Mouse (Mus musculus) kidney, postnatal 0 days (tissue): Measurements from ENCODE around the gene Themis3. TPM values are rescaled to one million over a fixed set of nuclear protein-coding genes. Genes with fewer than 3 reads are reported as not detected.

Experiments used
- ATAC-seq: fragments of 200-750 bp; cut with Nextera tagmentation; replicated peaks from 2 replicates; pipeline ENCODE4 v1.8.0; 2017; ENCODE audit warnings: low read depth, moderate number of reproducible peaks, moderate TSS enrichment, moderate library complexity; ENCODE audit not compliant: low FRiP score
- DNase-seq: peaks from one replicate; pipeline ENCODE4 v3.0.0-alpha.2; 2016; ENCODE audit warnings: low spot score
- H3K27ac ChIP-seq: fragments of 300-500 bp; sonication (generic); 2 replicates; pipeline ENCODE4 v1.5.1; 2014; ENCODE audit warnings: mild to moderate bottlenecking
- H3K27me3 ChIP-seq: fragments of 300-500 bp; sonication (generic); 2 replicates; pipeline ENCODE4 v1.6.1; 2014; ENCODE audit warnings: low read length, mixed read lengths; ENCODE audit not compliant: insufficient read depth
- H3K36me3 ChIP-seq: fragments of 300-500 bp; sonication (generic); 2 replicates; pipeline ENCODE4 v1.6.1; 2014; ENCODE audit warnings: low read length, mixed read lengths; ENCODE audit not compliant: insufficient read depth
- H3K4me1 ChIP-seq: fragments of 300-500 bp; sonication (generic); replicated peaks from 2 replicates; pipeline ENCODE4 v1.6.1; 2014; ENCODE audit warnings: antibody characterized with exemption, low read length, mixed read lengths; ENCODE audit not compliant: insufficient read depth
- H3K4me2 ChIP-seq: fragments of 300-500 bp; sonication (generic); 2 replicates; pipeline ENCODE4 v1.6.1; 2014; ENCODE audit warnings: mild to moderate bottlenecking, low read length, moderate library complexity, mixed read lengths
- H3K4me3 ChIP-seq: fragments of 300-500 bp; sonication (generic); replicated peaks from 2 replicates; pipeline ENCODE4 v1.5.1; 2014; ENCODE audit warnings: low read depth, low read length
- H3K9ac ChIP-seq: fragments of 300-500 bp; sonication (generic); 2 replicates; pipeline ENCODE4 v1.6.1; 2014; ENCODE audit warnings: low read depth, low read length
- H3K9me3 ChIP-seq: fragments of 300-500 bp; sonication (generic); replicated peaks from 2 replicates; pipeline ENCODE4 v1.6.1; 2016; ENCODE audit warnings: low read length, inconsistent platforms, mixed read lengths
- CTCF ChIP-seq: IDR thresholded peaks from 2 replicates; pipeline ENCODE4 v1.5.1; 2016; ENCODE audit warnings: antibody characterized with exemption, low read depth, mild to moderate bottlenecking, moderate library complexity
- WGBS: fragments of 180-500 bp; shearing (Covaris S2); extraction: QIAGEN DNeasy Blood & Tissue Kit; methylation state at CpG from one replicate; pipeline ENCODE4 v1.1.7; 2014; 5-methylcytosine and 5-hydroxymethylcytosine counted together
- polyA plus RNA-seq: library from polyadenylated mRNA; unstranded; fragments of >200 nt; fragmentation: Nextera tagmentation; extraction: Ambion mirVana; gene quantifications from 2 replicates; pipeline ENCODE4 v1.2.1, GENCODE M21; 2015

Themis3 gene
- polyA plus RNA-seq, 1 experiment from 2014 or later: 0.25 TPM

GRCm38 (mm10) chr17:66601171-66601570 lies 6.8 kb upstream of the Themis3 start:
- no peak overlapping the region for H3K9ac ChIP-seq
- H3K9me3 ChIP-seq: no peaks in the 10 kb centered on the region
- H3K4me1 ChIP-seq: no peaks in the 10 kb centered on the region
- TF ChIP-seq CTCF: no peak
- DNase-seq: no peak
- no peaks in the 10 kb centered on the region for H3K27me3 ChIP-seq
- H3K4me3 ChIP-seq: no peak overlapping the region
- ATAC-seq: no peak
- H3K27ac ChIP-seq: no peak overlapping the region
- H3K4me2 ChIP-seq: no peak overlapping the region
- no peaks in the 10 kb centered on the region for H3K36me3 ChIP-seq
- WGBS: 68% methylated on average over 2 of the region's 2 CpGs

GRCm38 (mm10) chr17:66595867-66596266 lies 1.4 kb upstream of the Themis3 start:
- no peaks in the 10 kb centered on the region for H3K9me3 ChIP-seq
- TF ChIP-seq CTCF: no peak
- no peak overlapping the region for H3K4me2 ChIP-seq
- H3K27me3 ChIP-seq: no peaks in the 10 kb centered on the region
- no peak overlapping the region for H3K27ac ChIP-seq
- no peaks in the 10 kb centered on the region for H3K4me1 ChIP-seq
- H3K4me3 ChIP-seq: no peak overlapping the region
- H3K36me3 ChIP-seq: no peaks in the 10 kb centered on the region
- ATAC-seq (no peak), DNase-seq (no peak)
- no peak overlapping the region for H3K9ac ChIP-seq
- 23% methylated on average over 3 of the region's 3 CpGs for WGBS

- ATAC-seq (no peak), DNase-seq (no peak)
- Histone ChIP-seq H3K4me1 (no peaks in the 10 kb centered on the region), H3K9me3 (no peaks in the 10 kb centered on the region), H3K36me3 (no peaks in the 10 kb centered on the region), H3K4me2 (no peak overlapping the region), H3K27me3 (no peaks in the 10 kb centered on the region), H3K27ac (no peak overlapping the region), H3K9ac (no peak overlapping the region), H3K4me3 (no peak overlapping the region)
- TF ChIP-seq CTCF: no peak
Measured at GRCm38 (mm10) chr17:66595256-66595655, 835 bp upstream of the Themis3 start.

- Histone ChIP-seq H3K4me3 (no peak overlapping the region; the same call in 1 of the 2 replicates), H3K36me3 (no peaks in the 10 kb centered on the region), H3K9me3 (no peaks in the 10 kb centered on the region), H3K27me3 (no peaks in the 10 kb centered on the region), H3K4me2 (0 out of 2 replicates have a peak overlapping the region, but pooled peaks have one; percentile 13), H3K4me1 (no peaks in the 10 kb centered on the region), H3K9ac (no peak overlapping the region), H3K27ac (no peak overlapping the region)
- no peak for TF ChIP-seq CTCF
- WGBS: 48% methylated on average over 9 of the region's 9 CpGs
- ATAC-seq (peak; percentile 63; the same call in 1 of the 2 replicates), DNase-seq (peak; percentile 17)
Measured at GRCm38 (mm10) chr17:66590353-66591075, 3.9 kb downstream of the Themis3 start.

- no peaks in the 10 kb centered on the region for H3K36me3 ChIP-seq
- H3K9me3 ChIP-seq: no peaks in the 10 kb centered on the region
- no peak overlapping the region for H3K27ac ChIP-seq
- 0 out of 2 replicates have a peak overlapping the region, but pooled peaks have one; percentile 13 for H3K4me2 ChIP-seq
- TF ChIP-seq CTCF: peak; percentile 6; the same call in 1 of the 2 replicates
- H3K4me3 ChIP-seq: no peak overlapping the region
- H3K27me3 ChIP-seq: no peaks in the 10 kb centered on the region
- H3K4me1 ChIP-seq: no peaks in the 10 kb centered on the region
- no peak overlapping the region for H3K9ac ChIP-seq
- 60% methylated on average over 8 of the region's 8 CpGs for WGBS
- ATAC-seq (no peak), DNase-seq (no peak)
Measured at GRCm38 (mm10) chr17:66589864-66590263, 4.6 kb downstream of the Themis3 start.

- Histone ChIP-seq H3K36me3 (no peaks in the 10 kb centered on the region), H3K9ac (no peak overlapping the region), H3K4me2 (no peak overlapping the region), H3K4me1 (no peaks in the 10 kb centered on the region), H3K27me3 (no peaks in the 10 kb centered on the region), H3K4me3 (no peak overlapping the region), H3K9me3 (no peaks in the 10 kb centered on the region), H3K27ac (no peak overlapping the region)
- no peak for TF ChIP-seq CTCF
- ATAC-seq: no peak
- DNase-seq: no peak
- 88% methylated on average over 10 of the region's 10 CpGs for WGBS
Measured at GRCm38 (mm10) chr17:66586741-66587140, 7.7 kb downstream of the Themis3 start.
